Mouse (Mus musculus): ENCODE results near the gene Vangl1.
A peak's percentile ranks its signal among the peaks of the same experiment; 100 is the strongest.

Vangl1 gene

DNA sequence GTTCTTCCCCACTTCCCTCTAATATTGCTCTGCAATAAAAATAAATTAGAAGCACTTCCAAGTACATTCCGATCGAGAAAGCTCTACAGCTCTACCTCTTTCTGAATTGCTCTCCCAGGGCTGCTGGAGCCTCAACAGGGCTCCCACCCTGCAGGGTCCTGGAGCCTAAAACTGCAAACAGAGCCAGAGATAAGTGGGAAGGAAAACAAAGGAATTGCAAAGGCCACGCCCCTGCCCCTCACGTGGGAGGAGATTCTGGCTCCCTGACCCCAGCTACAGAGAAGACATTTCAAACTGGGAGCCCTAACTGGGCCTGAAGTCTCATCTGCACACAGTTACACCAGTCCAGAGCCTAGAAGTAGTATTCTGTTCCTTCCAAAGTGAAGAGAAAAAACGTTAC is 6.7 kb downstream of the Vangl1 start:
- no peak for DNase-seq

- no peak for DNase-seq
Measured at GRCm38 (mm10) chr3:102197152-102197551, 7.3 kb downstream of the Vangl1 start.

DNA sequence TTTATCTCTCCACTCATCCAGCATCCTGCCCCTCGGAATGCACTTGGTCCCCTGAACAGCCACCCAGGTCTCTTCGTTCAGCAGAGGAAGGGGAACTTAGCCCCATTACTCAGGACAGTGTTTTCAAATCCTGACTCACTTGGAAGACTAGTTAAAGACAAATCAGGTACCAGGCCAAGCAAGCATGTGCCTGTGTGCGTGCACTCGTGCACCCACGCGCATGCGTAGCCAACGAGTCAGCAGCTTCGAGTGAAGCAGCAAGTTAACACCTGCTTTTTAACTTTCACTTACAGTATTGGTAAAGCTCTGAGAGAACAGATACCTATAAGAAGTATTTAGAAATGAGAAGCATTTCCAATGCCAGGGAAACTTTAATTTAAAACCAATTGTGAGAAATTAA is 8.3 kb downstream of the Vangl1 start:
- DNase-seq, result no peak

GRCm38 (mm10) chr3:102195762-102196161 is 8.7 kb downstream of the Vangl1 start:
- DNase-seq, result no peak

DNA sequence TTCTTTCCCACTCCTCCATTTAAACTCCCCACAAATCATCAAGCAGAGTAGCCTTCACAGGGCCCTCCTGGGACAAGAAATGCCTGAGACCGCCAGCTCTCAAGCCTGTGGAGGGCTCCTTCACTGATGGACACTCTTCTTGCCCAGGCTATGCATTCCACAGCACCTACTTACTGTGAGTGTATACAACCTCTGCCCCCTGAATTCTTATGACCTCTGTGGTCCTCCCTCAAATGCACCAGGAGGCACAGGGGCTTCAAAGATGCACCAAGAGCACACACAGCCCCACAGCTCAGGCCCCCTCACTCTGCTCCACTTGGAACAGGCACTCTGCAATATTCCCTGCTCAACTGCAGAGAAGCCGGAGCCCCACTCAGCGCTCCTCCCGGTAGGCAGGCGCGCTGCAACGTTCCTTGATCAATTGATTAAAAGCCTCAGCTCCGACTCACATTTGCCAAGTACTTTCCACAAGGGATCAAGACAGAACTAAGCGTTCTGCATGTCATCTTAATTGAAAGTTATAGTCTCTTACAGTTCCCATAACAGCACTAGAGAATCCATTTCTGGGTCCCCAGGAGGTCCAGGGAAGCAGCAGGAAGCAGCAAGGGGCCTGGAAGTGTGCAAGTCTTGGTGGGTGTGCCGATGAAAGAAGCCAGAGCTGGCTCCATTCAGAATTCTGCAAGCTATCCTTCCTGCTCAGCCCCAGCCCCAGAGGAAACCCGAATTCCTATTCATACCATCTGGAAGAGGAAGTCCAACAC is 10.0 kb downstream of the Vangl1 start:
- no peak for DNase-seq

GRCm38 (mm10) chr3:102193488-102194290 is 10.8 kb downstream of the Vangl1 start:
- DNase-seq, result no peak

DNA sequence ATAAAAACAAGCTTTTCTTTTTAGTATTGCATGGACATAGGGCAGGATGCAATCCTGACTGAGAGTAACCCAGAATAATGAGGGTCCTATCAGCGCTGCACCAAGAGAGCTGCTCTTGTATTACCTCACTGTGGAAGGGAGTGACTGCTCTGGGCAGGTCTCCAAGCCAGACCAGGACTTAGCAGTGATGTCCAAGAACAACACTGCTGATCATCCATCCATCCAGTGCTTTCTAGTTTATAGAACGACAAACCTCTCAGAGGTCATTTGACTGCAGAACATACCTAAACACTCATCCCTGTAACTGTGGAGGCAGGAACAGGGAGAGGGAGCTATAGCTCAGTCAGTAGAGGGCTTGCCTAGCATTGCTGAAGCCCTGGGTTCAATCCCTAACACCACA is 11.9 kb downstream of the Vangl1 start:
- no peak for DNase-seq

DNA sequence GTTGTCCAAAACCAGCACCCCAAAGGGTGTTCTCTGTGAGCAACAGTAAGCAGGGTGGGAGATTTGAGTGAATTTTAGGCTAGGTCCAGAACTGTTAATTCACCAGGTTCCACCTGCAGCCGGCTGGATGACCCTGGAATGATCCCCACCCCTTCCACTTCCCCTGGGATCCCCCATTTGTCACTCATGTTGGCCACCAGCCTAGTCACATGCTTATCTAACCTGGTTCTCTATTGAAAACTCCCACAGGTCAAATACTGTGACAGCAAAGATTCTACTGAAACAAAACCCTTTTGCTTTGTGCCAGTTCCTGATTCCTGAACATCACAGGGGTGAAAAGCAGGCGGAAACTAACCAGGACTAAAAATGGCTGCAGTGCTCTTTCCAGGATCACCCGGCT is 12.9 kb downstream of the Vangl1 start:
- no peak for DNase-seq

DNA sequence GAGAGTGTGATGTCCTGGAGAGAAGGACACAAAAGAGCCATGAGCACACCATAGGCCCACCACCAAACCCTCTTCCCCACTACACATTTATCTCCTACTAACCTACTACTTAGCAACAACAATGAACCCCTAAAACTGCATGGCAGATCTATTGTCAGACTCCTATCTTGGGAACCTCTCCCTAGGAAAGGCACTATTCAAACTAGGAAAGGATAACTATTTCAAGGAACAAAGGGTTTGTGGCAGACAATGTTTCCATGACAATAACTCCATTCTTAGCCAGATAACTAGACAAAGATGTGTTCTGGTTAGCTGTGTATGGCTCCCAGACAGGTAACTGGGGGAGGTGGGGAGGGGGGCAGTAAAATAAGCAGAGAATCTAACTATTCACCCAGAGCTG is 13.9 kb downstream of the Vangl1 start:
- no peak for DNase-seq

GRCm38 (mm10) chr3:102190015-102190414 is 14.5 kb downstream of the Vangl1 start:
- DNase-seq, result no peak

- no peak for DNase-seq
Measured at GRCm38 (mm10) chr3:102188972-102189371, 15.5 kb downstream of the Vangl1 start.

DNA sequence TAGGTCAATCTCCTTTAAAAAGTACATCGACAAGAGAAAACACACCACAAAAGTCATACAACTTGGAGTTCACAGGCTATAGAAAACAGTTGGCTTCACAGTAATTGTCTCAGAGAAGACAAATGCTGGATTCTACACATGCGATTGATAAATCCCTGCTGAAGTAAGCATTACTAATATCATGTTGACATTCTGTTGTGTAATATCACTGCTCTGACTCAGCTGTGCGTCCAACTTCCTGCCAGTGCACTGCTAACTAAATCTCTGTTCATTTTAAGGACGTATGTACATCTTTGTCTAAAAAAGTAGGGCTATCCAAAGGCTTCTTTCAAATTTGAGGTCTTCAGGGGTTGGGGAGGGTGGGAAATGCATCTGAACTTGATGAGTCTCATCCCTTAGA is 17.1 kb downstream of the Vangl1 start:
- no peak for DNase-seq

DNA sequence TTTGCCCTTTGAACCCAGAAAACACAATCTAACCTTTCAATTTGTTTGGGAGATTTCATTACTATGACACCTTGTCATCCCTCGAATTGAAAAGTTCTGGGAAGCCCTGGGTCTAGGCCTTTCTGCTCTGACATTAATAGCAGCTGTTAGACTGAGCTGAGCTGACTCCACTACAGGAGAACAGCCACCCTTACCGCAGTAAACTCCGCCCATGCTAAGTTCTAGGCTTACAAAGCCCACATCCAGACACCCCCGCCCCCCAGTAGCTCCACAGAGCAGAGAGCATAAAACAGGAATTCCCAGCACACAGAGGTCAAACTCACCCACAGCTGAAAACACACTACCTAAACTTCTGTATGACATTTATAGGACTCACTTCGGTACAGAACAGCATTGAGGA is 19.8 kb downstream of the Vangl1 start:
- DNase-seq, result no peak

DNA sequence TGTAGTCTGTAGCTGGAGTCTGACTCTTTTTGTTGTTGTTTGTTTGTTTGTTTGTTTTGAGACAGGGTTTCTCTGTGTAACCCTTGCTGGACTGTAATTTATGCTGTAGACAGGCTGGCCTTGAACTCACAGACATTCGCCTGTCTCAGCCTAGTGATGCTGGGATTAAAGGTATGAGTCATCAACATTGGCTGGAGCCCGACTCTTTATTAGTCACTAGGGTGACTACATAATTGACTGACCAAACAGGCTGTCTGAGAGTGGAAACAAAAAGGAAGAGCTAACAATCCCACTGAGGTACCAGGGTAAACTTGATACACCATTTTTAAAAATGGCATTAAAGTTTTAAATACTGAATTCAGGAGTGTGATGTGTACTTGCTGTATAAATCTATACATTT is 21.9 kb downstream of the Vangl1 start:
- DNase-seq, result no peak

DNA sequence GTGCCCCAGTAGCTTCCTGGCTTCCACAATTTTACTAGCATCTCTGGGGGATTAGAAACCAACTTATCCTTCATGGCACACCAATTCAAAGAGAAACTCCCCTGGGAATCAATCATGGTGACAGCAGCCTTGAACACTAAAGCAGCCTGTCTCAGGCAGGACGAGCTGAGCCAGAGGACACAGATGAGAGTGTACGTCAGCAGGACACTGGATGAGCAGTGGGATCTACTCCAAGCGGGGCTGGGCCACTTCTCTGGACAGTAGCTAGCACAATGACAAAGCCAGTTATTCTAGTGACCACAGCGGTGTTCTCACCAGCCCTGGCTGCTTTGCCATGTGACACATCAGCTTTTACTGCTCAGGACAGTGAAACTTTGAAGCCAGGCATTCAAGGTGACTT is 23.3 kb downstream of the Vangl1 start:
- no peak for DNase-seq

GRCm38 (mm10) chr3:102180746-102181145 is 23.7 kb downstream of the Vangl1 start:
- DNase-seq, result no peak

- DNase-seq, result no peak
Measured at GRCm38 (mm10) chr3:102179869-102180268, 24.6 kb downstream of the Vangl1 start.

DNA sequence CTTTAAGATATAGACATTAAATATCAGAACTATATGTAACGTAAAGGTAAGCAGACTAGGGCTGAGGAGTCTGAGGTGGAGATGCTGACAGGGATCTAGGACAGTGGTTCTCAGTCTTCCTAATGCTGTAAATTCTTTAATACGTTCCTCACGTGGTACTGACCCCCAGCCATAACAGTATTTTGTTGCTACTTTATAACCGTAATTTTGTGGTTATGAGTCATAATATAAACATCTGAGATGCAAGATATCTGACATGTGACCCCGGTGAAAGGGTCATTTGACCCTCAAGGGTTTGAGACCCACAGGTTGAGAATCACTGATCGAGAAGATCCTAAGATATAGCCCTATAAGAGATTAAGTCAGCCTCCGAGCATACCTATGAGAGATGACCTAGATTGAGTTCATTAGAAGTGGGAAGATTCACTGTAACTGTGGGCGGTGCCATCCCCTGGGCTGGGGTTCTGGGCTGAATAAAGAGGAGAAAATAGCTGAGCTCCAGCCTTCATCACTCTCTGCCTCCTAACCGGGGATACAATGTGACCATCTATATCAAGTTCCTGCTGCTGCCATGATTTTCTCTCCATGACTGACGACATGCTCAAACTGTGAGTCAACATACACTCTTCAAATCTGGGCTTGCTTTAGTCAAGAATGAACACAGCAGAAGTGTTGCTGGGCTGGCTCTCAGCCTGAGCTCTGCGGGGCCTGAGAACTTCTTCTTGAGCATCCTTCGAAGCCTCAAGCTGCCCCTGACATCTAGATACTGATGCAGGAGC is 26.5 kb downstream of the Vangl1 start:
- DNase-seq, result no peak

GRCm38 (mm10) chr3:102176116-102176515 is 28.4 kb downstream of the Vangl1 start:
- DNase-seq, result no peak

- DNase-seq, result no peak
Measured at GRCm38 (mm10) chr3:102175701-102176100, 28.8 kb downstream of the Vangl1 start.

DNA sequence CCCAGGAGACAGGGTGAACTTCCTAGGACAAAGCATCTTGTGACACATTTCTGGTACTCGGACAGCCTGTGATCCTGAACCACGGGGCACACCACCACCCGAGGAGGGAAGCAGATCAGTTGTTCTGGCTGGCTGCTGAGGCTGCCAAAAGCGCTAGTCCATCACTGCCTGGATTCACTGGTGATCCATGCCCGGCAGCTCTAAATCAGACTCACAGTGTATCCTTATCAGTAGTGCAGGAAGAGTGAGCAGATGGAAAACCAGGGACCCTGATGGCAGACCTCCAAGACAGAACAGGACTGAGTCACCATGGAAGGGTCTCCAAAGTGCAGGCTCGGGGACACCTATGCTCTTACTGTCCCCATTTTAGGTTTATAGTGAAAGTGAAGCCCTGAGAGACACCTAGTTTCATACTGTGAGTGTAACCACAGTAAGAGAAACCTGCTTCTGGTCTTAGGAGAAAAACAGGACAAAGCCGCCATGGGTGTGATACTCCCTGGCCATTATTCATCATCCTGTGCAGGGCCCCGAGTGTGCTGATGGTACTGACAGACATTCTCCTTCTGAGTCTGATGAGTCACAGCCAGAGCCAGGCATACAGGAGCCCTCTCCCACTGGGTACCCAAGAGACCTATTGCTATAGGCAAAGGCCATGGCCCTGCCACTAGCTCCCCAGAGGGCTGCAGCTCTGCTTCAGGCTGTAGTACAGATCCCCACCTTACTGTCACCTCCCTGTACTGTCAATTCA is 30.2 kb downstream of the Vangl1 start:
- no peak for DNase-seq

GRCm38 (mm10) chr3:102169197-102169905 is 35.1 kb downstream of the Vangl1 start:
- peak; percentile 94 for DNase-seq
